ENCODE assay signal across 23 mouse cellular contexts in the genomic region with DNA sequence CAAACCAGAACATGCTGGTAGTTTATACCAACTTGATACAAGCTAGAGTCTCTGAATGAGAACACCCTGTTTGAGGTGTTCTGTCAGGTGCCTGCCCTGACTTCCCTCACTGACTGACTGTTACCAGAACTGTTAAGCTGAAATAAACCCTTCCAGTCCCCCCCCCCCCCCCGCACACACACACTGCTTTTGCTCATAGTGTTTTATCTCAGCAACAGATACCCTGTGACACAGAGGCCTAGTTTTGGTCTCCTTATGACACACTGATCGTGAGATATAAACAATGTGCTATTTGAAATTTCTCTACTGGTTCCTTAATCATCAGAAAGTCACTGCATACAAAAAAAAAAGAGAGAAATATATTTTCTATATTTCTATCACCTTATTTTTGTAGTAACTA.
A peak's percentile ranks its signal among the peaks of the same experiment; 100 is the strongest.
DNase-seq lines count a peak whose midpoint lies in the region; ATAC-seq and TF ChIP-seq lines count a peak whose summit lies in the region.
"Had no signal": no experiment of that assay in that cellular context is flagged by ENCODE, and none has a peak within 500 bp of the region (broad histone marks: within the 10 kb centered on the region; RNA-seq: fewer than 3 reads in every experiment).

No protein-coding gene starts in this region.

- H3K4me2 ChIP-seq in liver, embryonic 11.5 days = no peak overlapping the region
- no peak overlapping the region for H3K4me2 ChIP-seq in heart, embryonic 11.5 days
- H3K4me2 ChIP-seq: embryonic facial prominence, embryonic 13.5 days; embryonic facial prominence, embryonic 15.5 days; forebrain, embryonic 13.5 days; forebrain, embryonic 15.5 days had no signal

- H3K27ac ChIP-seq in liver, embryonic 11.5 days (ENCODE audit: low read depth, low read length) = no peak overlapping the region
- no peak overlapping the region for H3K27ac ChIP-seq in MEL (ENCODE audit: control insufficient read depth, low read depth, low read length)
- H3K27ac ChIP-seq in heart, embryonic 11.5 days (ENCODE audit: low read depth, low read length) = no peak overlapping the region
- H3K27ac ChIP-seq: embryonic facial prominence, embryonic 13.5 days; embryonic facial prominence, embryonic 15.5 days; forebrain, embryonic 13.5 days; forebrain, embryonic 15.5 days had no signal

- TF ChIP-seq EP300 in MEL (IDR thresholded peaks at IDR 0.05; ENCODE audit: low read depth in 1 of 2, low read length in 2 of 2) = peak in 1 of 2 experiments; percentile 23; a peak in 1 of 4 replicates

- DNase-seq in liver, embryonic 11.5 days (ENCODE audit: low spot score) = no peak
- no peak for DNase-seq in liver
- DNase-seq in 416B (ENCODE audit: low read depth) = peak; percentile 25
- DNase-seq in MEL (ENCODE audit: low read depth, low spot score) = peak; percentile 56
- DNase-seq in retina, postnatal 1 day = no peak
- no peak for DNase-seq in neural tube, embryonic 10.5 days (ENCODE audit: extremely low spot score, low spot score)
- DNase-seq: adrenal gland, adult 2 months; adrenal gland, postnatal 10 days; adrenal gland, postnatal 25 days; cerebellum, adult 11 months; cerebellum, adult 18-20 months; cerebellum, adult 8-10 months; cerebellum, adult 9-11 months; cerebellum, postnatal 14 days; cerebellum, postnatal 36 days; embryo, embryonic 11 days; forebrain, postnatal 0 days had no signal

- no peak for TF ChIP-seq RAD21 in MEL (IDR thresholded peaks at IDR 0.05; ENCODE audit: low read depth, low read length)

- ATAC-seq in liver, embryonic 11.5 days (replicated peaks; ENCODE audit: low FRiP score) = peak; percentile 51
- ATAC-seq in megakaryocyte progenitor cell, adult 5-6 weeks (replicated peaks; ENCODE audit: poor library complexity) = peak; percentile 29; the same call in 1 of the 2 replicates
- ATAC-seq in heart, embryonic 11.5 days (replicated peaks; ENCODE audit: insufficient number of reproducible peaks, low FRiP score, low TSS enrichment) = no peak
- ATAC-seq: forebrain, embryonic 13.5 days; forebrain, embryonic 15.5 days; forebrain, postnatal 0 days had no signal

- TF ChIP-seq CTCF in MEL (IDR thresholded peaks at IDR 0.05 in 2 of 3, conservative IDR thresholded peaks at IDR 0.05 in 1 of 3; ENCODE audit: control insufficient read depth in 1 of 3, insufficient read depth in 1 of 3, low read depth in 2 of 3, low read length in 3 of 3, poor library complexity in 1 of 3, severe bottlenecking in 1 of 3) = no peak

- no peaks in the 10 kb centered on the region for H3K4me1 ChIP-seq in liver, embryonic 11.5 days (replicated peaks; ENCODE audit: control insufficient read depth, insufficient read depth, low read length)
- peaks cover 3 to 8% of the 10 kb centered on the region in 2 experiments for H3K4me1 ChIP-seq in MEL (ENCODE audit: control insufficient read depth in 1 of 2, insufficient read depth in 2 of 2, low read length in 2 of 2)
- no peaks in the 10 kb centered on the region for H3K4me1 ChIP-seq in heart, embryonic 11.5 days (ENCODE audit: control insufficient read depth, insufficient read depth, low read length)
- H3K4me1 ChIP-seq: embryonic facial prominence, embryonic 13.5 days; embryonic facial prominence, embryonic 15.5 days; forebrain, embryonic 13.5 days; forebrain, embryonic 15.5 days had no signal

- H3K9ac ChIP-seq in liver, embryonic 11.5 days (ENCODE audit: low read depth, low read length) = no peak overlapping the region
- no peak overlapping the region for H3K9ac ChIP-seq in MEL (ENCODE audit: control insufficient read depth, low read depth, low read length, poor library complexity, severe bottlenecking)
- no peak overlapping the region for H3K9ac ChIP-seq in heart, embryonic 11.5 days (ENCODE audit: low read depth, low read length)
- H3K9ac ChIP-seq: embryonic facial prominence, embryonic 13.5 days; embryonic facial prominence, embryonic 15.5 days; forebrain, embryonic 13.5 days; forebrain, embryonic 15.5 days; forebrain, postnatal 0 days had no signal

- H3K4me3 ChIP-seq in liver, embryonic 11.5 days (ENCODE audit: low read depth, low read length) = no peak overlapping the region
- no peak overlapping the region for H3K4me3 ChIP-seq in MEL (ENCODE audit: control insufficient read depth in 1 of 2, insufficient read depth in 1 of 2, low read depth in 2 of 2, low read length in 2 of 2)
- no peak overlapping the region for H3K4me3 ChIP-seq in heart, embryonic 11.5 days (ENCODE audit: low read depth, low read length)
- H3K4me3 ChIP-seq: embryonic facial prominence, embryonic 13.5 days; embryonic facial prominence, embryonic 15.5 days; forebrain, embryonic 13.5 days; forebrain, embryonic 15.5 days had no signal

- H3K36me3 ChIP-seq in liver, embryonic 11.5 days (ENCODE audit: control insufficient read depth, insufficient read depth, low read length) = no peaks in the 10 kb centered on the region
- peaks cover 0 to 4% of the 10 kb centered on the region in 2 experiments; a peak in 2 of 4 replicates for H3K36me3 ChIP-seq in MEL (ENCODE audit: control insufficient read depth in 1 of 2, insufficient read depth in 2 of 2, low read length in 2 of 2)
- no peaks in the 10 kb centered on the region for H3K36me3 ChIP-seq in heart, embryonic 11.5 days (ENCODE audit: control insufficient read depth, insufficient read depth, low read length)
- H3K36me3 ChIP-seq: embryonic facial prominence, embryonic 13.5 days; embryonic facial prominence, embryonic 15.5 days; forebrain, embryonic 15.5 days had no signal

- H3K79me2 ChIP-seq in MEL (ENCODE audit: control insufficient read depth, insufficient read depth, low read length, poor library complexity) = peaks cover 9% of the 10 kb centered on the region

- TF ChIP-seq POLR2A in MEL (IDR thresholded peaks at IDR 0.05; ENCODE audit: control insufficient read depth in 1 of 2, insufficient read depth in 1 of 2, low read depth in 1 of 2, low read length in 2 of 2, poor library complexity in 1 of 2) = no peak

- H3K27me3 ChIP-seq in liver, embryonic 11.5 days (replicated peaks; ENCODE audit: control insufficient read depth, insufficient read depth, low read length) = no peaks in the 10 kb centered on the region
- H3K27me3 ChIP-seq in MEL (ENCODE audit: control insufficient read depth in 1 of 2, insufficient read depth in 2 of 2, low read length in 2 of 2) = no peaks in the 10 kb centered on the region
- H3K27me3 ChIP-seq in heart, embryonic 11.5 days (ENCODE audit: control insufficient read depth, insufficient read depth, low read length) = no peaks in the 10 kb centered on the region
- H3K27me3 ChIP-seq: embryonic facial prominence, embryonic 13.5 days; embryonic facial prominence, embryonic 15.5 days; forebrain, embryonic 13.5 days; forebrain, embryonic 15.5 days had no signal

- no peaks in the 10 kb centered on the region for H3K9me3 ChIP-seq in liver, embryonic 11.5 days (ENCODE audit: control insufficient read depth, low read length)
- no peaks in the 10 kb centered on the region for H3K9me3 ChIP-seq in MEL (replicated peaks; ENCODE audit: insufficient read depth, low read length)
- no peaks in the 10 kb centered on the region for H3K9me3 ChIP-seq in heart, embryonic 11.5 days (replicated peaks; ENCODE audit: control insufficient read depth, low read length)
- H3K9me3 ChIP-seq: embryonic facial prominence, embryonic 13.5 days; embryonic facial prominence, embryonic 15.5 days; forebrain, embryonic 13.5 days; forebrain, embryonic 15.5 days had no signal

- 67% methylated on average over 2 of the region's 2 CpGs for WGBS in liver, embryonic 11.5 days
- 63% methylated on average over 2 of the region's 2 CpGs for whole genome bisulfite sequencing in heart, embryonic 11.5 days (ENCODE audit: insufficient replicate concordance)

TF ChIP-seq in MEL, 35 proteins besides CTCF, POLR2A, EP300 and RAD21:
- no peak for TF ChIP-seq ZC3H11A (IDR thresholded peaks at IDR 0.05; ENCODE audit: low read depth, low read length)
- 0 out of 2 replicates have a peak, but pooled peaks have one; percentile 28 for TF ChIP-seq ZNF384 (IDR thresholded peaks at IDR 0.05; ENCODE audit: low read depth, low read length)
- peak; percentile 28; the same call in 1 of the 2 replicates for TF ChIP-seq MXI1 (IDR thresholded peaks at IDR 0.05; ENCODE audit: low read depth, low read length)
TF ChIP-seq in MEL: peak in this region for 2.

Comparison
In these comparisons a context has a peak if more than half of its experiments do, and no peak if none do; other contexts are left out.
1. DNase-seq: peak in 416B (single experiment) and MEL (single experiment); none in liver, embryonic 11.5 days (single experiment), liver (single experiment), retina, postnatal 1 day (single experiment) and neural tube, embryonic 10.5 days (single experiment).